Comparison of ENCODE assay signal across 12 mouse cellular contexts in genomic region chr13:103957175-103957940, GRCm38 (mm10). TPM values are rescaled to one million over a fixed set of nuclear protein-coding genes. Genes with fewer than 3 reads are reported as not detected.
DNase-seq lines count a peak whose midpoint lies in the region; ATAC-seq and TF ChIP-seq lines count a peak whose summit lies in the region.
"Had no signal": no experiment of that assay in that cellular context is flagged by ENCODE, and none has a peak within 500 bp of the region (broad histone marks: within the 10 kb centered on the region; RNA-seq: fewer than 3 reads in every experiment).

No protein-coding gene starts in this region.

- no peak overlapping the region for H3K4me3 ChIP-seq in kidney, embryonic 16.5 days (ENCODE audit: low read length)
- no peak overlapping the region for H3K4me3 ChIP-seq in G1E (ENCODE audit: low read depth, low read length)
- H3K4me3 ChIP-seq in embryonic facial prominence, embryonic 14.5 days (ENCODE audit: low read depth, low read length), result no peak overlapping the region
- H3K4me3 ChIP-seq in limb, embryonic 14.5 days (replicated peaks; ENCODE audit: low read length), result no peak overlapping the region
- no peak overlapping the region for H3K4me3 ChIP-seq in midbrain, embryonic 13.5 days (replicated peaks)
- H3K4me3 ChIP-seq: lung, embryonic 15.5 days had no signal

- DNase-seq in kidney, adult 9 months, result no peak
- no peak for DNase-seq in G1E (ENCODE audit: low spot score)
- peak; percentile 54 for DNase-seq in embryonic facial prominence, embryonic 14.5 days (ENCODE audit: low spot score)
- DNase-seq in limb, embryonic 14.5 days (ENCODE audit: low spot score), result no peak
- DNase-seq in T-cell, adult 2 months (ENCODE audit: low spot score), result no peak
- no peak for DNase-seq in cerebellum, postnatal 4 days (ENCODE audit: low spot score in 2 of 2)
- DNase-seq: heart, adult 18-20 months; kidney, adult 2 months had no signal

- no peaks in the 10 kb centered on the region for H3K27me3 ChIP-seq in kidney, embryonic 16.5 days (ENCODE audit: insufficient read depth, low read length)
- no peaks in the 10 kb centered on the region for H3K27me3 ChIP-seq in G1E (ENCODE audit: insufficient read depth, low read length)
- H3K27me3 ChIP-seq in embryonic facial prominence, embryonic 14.5 days (replicated peaks; ENCODE audit: control insufficient read depth, insufficient read depth, low read length), result no peaks in the 10 kb centered on the region
- no peaks in the 10 kb centered on the region for H3K27me3 ChIP-seq in limb, embryonic 14.5 days (ENCODE audit: control insufficient read depth, insufficient read depth, low read length)
- no peaks in the 10 kb centered on the region for H3K27me3 ChIP-seq in midbrain, embryonic 13.5 days
- H3K27me3 ChIP-seq: lung, embryonic 15.5 days had no signal

- no peak for TF ChIP-seq POLR2A in limb, embryonic 14.5 days (IDR thresholded peaks at IDR 0.05; ENCODE audit: borderline replicate concordance, extremely low read depth, insufficient read depth, insufficient read length)

- H3K4me2 ChIP-seq in kidney, embryonic 16.5 days (replicated peaks; ENCODE audit: low read depth, low read length), result no peak overlapping the region
- H3K4me2 ChIP-seq in embryonic facial prominence, embryonic 14.5 days (ENCODE audit: low read depth, low read length), result no peak overlapping the region
- no peak overlapping the region for H3K4me2 ChIP-seq in limb, embryonic 14.5 days (replicated peaks; ENCODE audit: low read depth, low read length, severe bottlenecking)
- no peak overlapping the region for H3K4me2 ChIP-seq in midbrain, embryonic 13.5 days (replicated peaks)
- H3K4me2 ChIP-seq: lung, embryonic 15.5 days had no signal

- H3K27ac ChIP-seq in kidney, embryonic 16.5 days (ENCODE audit: low read length), result no peak overlapping the region
- no peak overlapping the region for H3K27ac ChIP-seq in embryonic facial prominence, embryonic 14.5 days (replicated peaks; ENCODE audit: low read depth, low read length)
- H3K27ac ChIP-seq in limb, embryonic 14.5 days (replicated peaks; ENCODE audit: low read depth, low read length), result no peak overlapping the region
- no peak overlapping the region for H3K27ac ChIP-seq in midbrain, embryonic 13.5 days
- H3K27ac ChIP-seq: lung, embryonic 15.5 days had no signal

- 32% methylated on average over 8 of the region's 8 CpGs for WGBS in kidney, embryonic 16.5 days
- WGBS in embryonic facial prominence, embryonic 14.5 days, result 24% methylated on average over 8 of the region's 8 CpGs
- WGBS in limb, embryonic 14.5 days, result 31% methylated on average over 8 of the region's 8 CpGs
- 87% methylated on average over 8 of the region's 8 CpGs for WGBS in midbrain, embryonic 13.5 days

- no peak for TF ChIP-seq CTCF in G1E (IDR thresholded peaks at IDR 0.05; ENCODE audit: low read depth, low read length)

- no peak overlapping the region for H3K9ac ChIP-seq in kidney, embryonic 16.5 days (replicated peaks; ENCODE audit: low read length)
- H3K9ac ChIP-seq in embryonic facial prominence, embryonic 14.5 days (ENCODE audit: low read depth, low read length), result no peak overlapping the region
- H3K9ac ChIP-seq in limb, embryonic 14.5 days (ENCODE audit: low read depth, low read length, severe bottlenecking), result no peak overlapping the region
- no peak overlapping the region for H3K9ac ChIP-seq in midbrain, embryonic 13.5 days (replicated peaks)
- H3K9ac ChIP-seq: lung, embryonic 15.5 days had no signal

- H3K36me3 ChIP-seq in kidney, embryonic 16.5 days (ENCODE audit: insufficient read depth, low read length), result no peaks in the 10 kb centered on the region
- H3K36me3 ChIP-seq in G1E (replicated peaks), result no peaks in the 10 kb centered on the region
- no peaks in the 10 kb centered on the region for H3K36me3 ChIP-seq in embryonic facial prominence, embryonic 14.5 days (ENCODE audit: control insufficient read depth, insufficient read depth, low read length)
- H3K36me3 ChIP-seq in limb, embryonic 14.5 days (ENCODE audit: control insufficient read depth, insufficient read depth, low read length), result no peaks in the 10 kb centered on the region
- H3K36me3 ChIP-seq in midbrain, embryonic 13.5 days, result no peaks in the 10 kb centered on the region
- H3K36me3 ChIP-seq: lung, embryonic 15.5 days had no signal

- peaks cover 4% of the 10 kb centered on the region; the same call in 1 of the 2 replicates for H3K4me1 ChIP-seq in kidney, embryonic 16.5 days (ENCODE audit: insufficient read depth, low read length)
- peaks cover 2% of the 10 kb centered on the region; the same call in 1 of the 2 replicates for H3K4me1 ChIP-seq in G1E (ENCODE audit: insufficient read depth, low read depth, low read length)
- H3K4me1 ChIP-seq in embryonic facial prominence, embryonic 14.5 days (ENCODE audit: control insufficient read depth, insufficient read depth, low read length), result peaks cover 10% of the 10 kb centered on the region
- peaks cover 7% of the 10 kb centered on the region; the same call in 1 of the 2 replicates for H3K4me1 ChIP-seq in limb, embryonic 14.5 days (ENCODE audit: control insufficient read depth, insufficient read depth, low read length)
- H3K4me1 ChIP-seq in midbrain, embryonic 13.5 days (replicated peaks), result no peaks in the 10 kb centered on the region

- peak; percentile 67; the same call in 1 of the 2 replicates for ATAC-seq in kidney, embryonic 16.5 days (ENCODE audit: low FRiP score, low TSS enrichment)
- peak; percentile 78 for ATAC-seq in G1E (ENCODE audit: extremely low read depth, insufficient number of reproducible peaks, low FRiP score, poor library complexity, severe bottlenecking)
- peak; percentile 28; the same call in 1 of the 2 replicates for ATAC-seq in embryonic facial prominence, embryonic 14.5 days (ENCODE audit: low read depth)
- ATAC-seq in limb, embryonic 14.5 days (ENCODE audit: low FRiP score, low read depth), result peak; percentile 50; the same call in 1 of the 2 replicates
- ATAC-seq in midbrain, embryonic 13.5 days, result no peak
- ATAC-seq: activated CD4-positive, CD25-positive, alpha-beta regulatory T cell, adult 4 months had no signal

- H3K9me3 ChIP-seq in kidney, embryonic 16.5 days (ENCODE audit: low read length), result no peaks in the 10 kb centered on the region
- H3K9me3 ChIP-seq in G1E (replicated peaks), result no peaks in the 10 kb centered on the region
- H3K9me3 ChIP-seq in embryonic facial prominence, embryonic 14.5 days (ENCODE audit: control insufficient read depth, low read length), result no peaks in the 10 kb centered on the region
- H3K9me3 ChIP-seq in limb, embryonic 14.5 days (ENCODE audit: control insufficient read depth, low read length), result no peaks in the 10 kb centered on the region
- H3K9me3 ChIP-seq in midbrain, embryonic 13.5 days, result no peaks in the 10 kb centered on the region
- H3K9me3 ChIP-seq: lung, embryonic 15.5 days had no signal

RNA-seq across cellular contexts. Expression of gene Erbin, which starts 37.0 kb away (rescaled TPM):
- 15.8 and 18.2 TPM in 2 replicates for polyA plus RNA-seq in kidney, embryonic 16.5 days (2015; fragmentation: Nextera tagmentation; extraction: Ambion mirVana)
- total RNA-seq in G1E (2014; fragmentation: Nextera tagmentation) (135 and 156 TPM in 2 replicates), G1E (2017) (123 and 142 TPM in 2 replicates)
- polyA plus RNA-seq in G1E (2012), result 7.9 and 9.8 TPM in 2 replicates
- 33.9 and 35.3 TPM in 2 replicates for polyA plus RNA-seq in embryonic facial prominence, embryonic 14.5 days (2014; fragmentation: Nextera tagmentation; extraction: Ambion mirVana)
- 36.6 and 39.7 TPM in 2 replicates for polyA plus RNA-seq in limb, embryonic 14.5 days (2012; rRNA removed)
- polyA plus RNA-seq in limb, embryonic 14.5 days (2014; fragmentation: Nextera tagmentation; extraction: Ambion mirVana), result 40.2 and 43.0 TPM in 2 replicates
- 12.0 and 12.2 TPM in 2 replicates for polyA plus RNA-seq in midbrain, embryonic 13.5 days (2015; fragmentation: Nextera tagmentation; extraction: Ambion mirVana)
